Mouse (Mus musculus): ENCODE measurements at regions not wholly inside any gene's neighbourhood (a gene's known extent, or its start where the extent isn't known, plus 50 kb on each side); places are given as distances from the start of the nearest gene placed in this dataset.

DNA sequence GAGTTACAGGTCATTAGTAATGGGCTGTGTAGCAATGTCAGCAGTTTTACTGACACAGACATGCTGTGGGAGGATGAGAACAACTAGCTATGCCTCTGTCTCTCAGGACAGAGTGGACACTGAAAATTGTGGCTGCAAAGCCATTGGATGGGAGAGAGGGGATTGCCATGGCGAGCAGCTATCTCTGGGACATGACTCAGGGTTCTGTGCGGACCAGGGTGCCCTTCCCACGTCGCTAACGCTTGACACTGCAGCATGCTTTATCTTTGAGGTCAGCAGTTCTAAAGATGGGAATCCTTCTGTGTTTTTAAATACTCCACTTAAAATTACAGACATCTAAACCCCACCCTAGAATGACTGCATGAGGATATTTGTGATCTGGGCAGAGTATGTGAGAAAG, 121.9 kb downstream of the Fam198b start:
- no peak for TF ChIP-seq POLR2A (IDR thresholded peaks at IDR 0.05; ENCODE audit: low read depth, low read length)
- no peak for TF ChIP-seq CTCF (IDR thresholded peaks at IDR 0.05; ENCODE audit: extremely low read depth, insufficient read length, insufficient replicate concordance, low read depth, low read length)

Data from small intestine, adult 2 months (tissue).